Mouse (Mus musculus) small intestine, adult 2 months (tissue): ENCODE measurements around the gene Ormdl2.

Source experiments
- CTCF ChIP-seq: fragments of 200-500 bp; IDR thresholded peaks from 2 replicates; pipeline ENCODE4 v1.5.1; 2012; ENCODE audit warnings: low read depth, mild to moderate bottlenecking, control low read depth, inconsistent platforms, low read length, moderate library complexity, mixed read lengths; ENCODE audit not compliant: insufficient replicate concordance, insufficient read length; ENCODE audit errors: extremely low read depth
- POLR2A ChIP-seq: fragments of 200-500 bp; IDR thresholded peaks from 2 replicates; pipeline ENCODE4 v1.6.1; 2012; ENCODE audit warnings: low read depth, mild to moderate bottlenecking, control low read depth, inconsistent platforms, low read length, moderate library complexity

- TF ChIP-seq CTCF (no peak), POLR2A (no peak)
Observed at GRCm38 (mm10) chr10:128803361-128803760, 18.1 kb downstream of the Ormdl2 start.
